Mouse (Mus musculus): ENCODE data around the gene Neo1. TPM values are rescaled to one million over a fixed set of nuclear protein-coding genes. Genes with fewer than 3 reads are reported as not detected.

Neo1 gene
- polyA plus RNA-seq, 1 experiment from 2014 or later = 11.2 TPM

GRCm38 (mm10) chr9:59060026-59060605, 23.9 kb upstream of the Neo1 start:
- WGBS = 63% methylated on average over 9 of the region's 9 CpGs
- ATAC-seq = peak; percentile 66; the same call in 1 of the 2 replicates
- Histone ChIP-seq H3K9ac (ENCODE audit: low read depth, low read length) (no peak overlapping the region), H3K4me2 (ENCODE audit: low read depth, low read length) (peak overlapping the region; percentile 14; the same call in 1 of the 2 replicates), H3K9me3 (ENCODE audit: control insufficient read depth, low read length) (no peaks in the 10 kb centered on the region), H3K27me3 (replicated peaks; ENCODE audit: control insufficient read depth, insufficient read depth, low read length) (no peaks in the 10 kb centered on the region), H3K4me1 (ENCODE audit: control insufficient read depth, insufficient read depth, low read length) (peaks cover 3% of the 10 kb centered on the region; the same call in 1 of the 2 replicates), H3K27ac (ENCODE audit: low read length) (no peak overlapping the region), H3K4me3 (ENCODE audit: low read length) (no peak overlapping the region), H3K36me3 (ENCODE audit: control insufficient read depth, insufficient read depth, low read length) (no peaks in the 10 kb centered on the region)

- 90% methylated on average over 6 of the region's 6 CpGs for WGBS
- no peak overlapping the region for H3K27ac ChIP-seq (ENCODE audit: low read length)
- ATAC-seq = no peak
Measured at GRCm38 (mm10) chr9:59059158-59059557, 22.9 kb upstream of the Neo1 start.

GRCm38 (mm10) chr9:59058060-59058459, 21.8 kb upstream of the Neo1 start:
- Histone ChIP-seq H3K9ac (ENCODE audit: low read depth, low read length) (no peak overlapping the region), H3K4me2 (ENCODE audit: low read depth, low read length) (no peak overlapping the region), H3K27ac (ENCODE audit: low read length) (no peak overlapping the region), H3K4me3 (ENCODE audit: low read length) (no peak overlapping the region), H3K27me3 (replicated peaks; ENCODE audit: control insufficient read depth, insufficient read depth, low read length) (no peaks in the 10 kb centered on the region), H3K9me3 (ENCODE audit: control insufficient read depth, low read length) (no peaks in the 10 kb centered on the region), H3K36me3 (ENCODE audit: control insufficient read depth, insufficient read depth, low read length) (no peaks in the 10 kb centered on the region), H3K4me1 (ENCODE audit: control insufficient read depth, insufficient read depth, low read length) (peaks cover 3% of the 10 kb centered on the region; the same call in 1 of the 2 replicates)
- 82% methylated on average over 6 of the region's 6 CpGs for WGBS
- no peak for ATAC-seq

More at GRCm38 (mm10) chr9:59059158-59059557, 22.9 kb upstream of the Neo1 start:
- Histone ChIP-seq H3K27me3 (replicated peaks; ENCODE audit: control insufficient read depth, insufficient read depth, low read length) (no peaks in the 10 kb centered on the region), H3K36me3 (ENCODE audit: control insufficient read depth, insufficient read depth, low read length) (no peaks in the 10 kb centered on the region), H3K4me2 (ENCODE audit: low read depth, low read length) (no peak overlapping the region), H3K4me3 (ENCODE audit: low read length) (no peak overlapping the region), H3K4me1 (ENCODE audit: control insufficient read depth, insufficient read depth, low read length) (peaks cover 3% of the 10 kb centered on the region; the same call in 1 of the 2 replicates), H3K9ac (ENCODE audit: low read depth, low read length) (no peak overlapping the region), H3K9me3 (ENCODE audit: control insufficient read depth, low read length) (no peaks in the 10 kb centered on the region)

- Histone ChIP-seq H3K4me3 (ENCODE audit: low read length) (no peak overlapping the region), H3K4me2 (ENCODE audit: low read depth, low read length) (no peak overlapping the region), H3K27ac (ENCODE audit: low read length) (no peak overlapping the region), H3K9me3 (ENCODE audit: control insufficient read depth, low read length) (no peaks in the 10 kb centered on the region), H3K27me3 (replicated peaks; ENCODE audit: control insufficient read depth, insufficient read depth, low read length) (no peaks in the 10 kb centered on the region), H3K9ac (ENCODE audit: low read depth, low read length) (no peak overlapping the region), H3K4me1 (ENCODE audit: control insufficient read depth, insufficient read depth, low read length) (peaks cover 3% of the 10 kb centered on the region; the same call in 1 of the 2 replicates), H3K36me3 (ENCODE audit: control insufficient read depth, insufficient read depth, low read length) (no peaks in the 10 kb centered on the region)
- WGBS = 75% methylated on average over 8 of the region's 8 CpGs
- no peak for ATAC-seq
Measured at GRCm38 (mm10) chr9:59056281-59056680, 20.0 kb upstream of the Neo1 start.

GRCm38 (mm10) chr9:59041805-59042204, 5.6 kb upstream of the Neo1 start:
- no peaks in the 10 kb centered on the region for H3K36me3 ChIP-seq (ENCODE audit: control insufficient read depth, insufficient read depth, low read length)
- H3K9ac ChIP-seq (ENCODE audit: low read depth, low read length) = no peak overlapping the region
- H3K4me1 ChIP-seq (ENCODE audit: control insufficient read depth, insufficient read depth, low read length) = no peaks in the 10 kb centered on the region
- peak; percentile 34; the same call in 1 of the 2 replicates for ATAC-seq
- no peak overlapping the region for H3K4me2 ChIP-seq (ENCODE audit: low read depth, low read length)
- H3K27me3 ChIP-seq (replicated peaks; ENCODE audit: control insufficient read depth, insufficient read depth, low read length) = no peaks in the 10 kb centered on the region
- H3K27ac ChIP-seq (ENCODE audit: low read length) = no peak overlapping the region
- no peaks in the 10 kb centered on the region for H3K9me3 ChIP-seq (ENCODE audit: control insufficient read depth, low read length)
- no peak overlapping the region for H3K4me3 ChIP-seq (ENCODE audit: low read length)

- Histone ChIP-seq H3K27ac (ENCODE audit: low read length) (peak overlapping the region; percentile 100), H3K4me3 (ENCODE audit: low read length) (peak overlapping the region; percentile 97), H3K4me2 (ENCODE audit: low read depth, low read length) (peak overlapping the region; percentile 88), H3K9ac (ENCODE audit: low read depth, low read length) (peak overlapping the region; percentile 96), H3K36me3 (ENCODE audit: control insufficient read depth, insufficient read depth, low read length) (no peaks in the 10 kb centered on the region), H3K27me3 (replicated peaks; ENCODE audit: control insufficient read depth, insufficient read depth, low read length) (no peaks in the 10 kb centered on the region), H3K9me3 (ENCODE audit: control insufficient read depth, low read length) (no peaks in the 10 kb centered on the region), H3K4me1 (ENCODE audit: control insufficient read depth, insufficient read depth, low read length) (peaks cover 9% of the 10 kb centered on the region; the same call in 1 of the 2 replicates)
- ATAC-seq = peak; percentile 41
- WGBS = under 1% methylated on average over 55 of the region's 56 CpGs
Measured at GRCm38 (mm10) chr9:59036732-59037341, 596 bp upstream of the Neo1 start.

GRCm38 (mm10) chr9:59035342-59036158, 691 bp downstream of the Neo1 start:
- H3K4me3 ChIP-seq (ENCODE audit: low read length) = peak overlapping the region; percentile 97
- H3K9ac ChIP-seq (ENCODE audit: low read depth, low read length) = peak overlapping the region; percentile 96
- no peaks in the 10 kb centered on the region for H3K36me3 ChIP-seq (ENCODE audit: control insufficient read depth, insufficient read depth, low read length)
- peak; percentile 12; the same call in 1 of the 2 replicates for ATAC-seq
- no peaks in the 10 kb centered on the region for H3K27me3 ChIP-seq (replicated peaks; ENCODE audit: control insufficient read depth, insufficient read depth, low read length)
- no peaks in the 10 kb centered on the region for H3K9me3 ChIP-seq (ENCODE audit: control insufficient read depth, low read length)
- H3K4me2 ChIP-seq (ENCODE audit: low read depth, low read length) = peak overlapping the region; percentile 88
- peaks cover 9% of the 10 kb centered on the region; the same call in 1 of the 2 replicates for H3K4me1 ChIP-seq (ENCODE audit: control insufficient read depth, insufficient read depth, low read length)
- H3K27ac ChIP-seq (ENCODE audit: low read length) = peak overlapping the region; percentile 100
- 0% methylated on average over 54 of the region's 63 CpGs for WGBS

GRCm38 (mm10) chr9:59034836-59035235, 1.4 kb downstream of the Neo1 start:
- Histone ChIP-seq H3K4me1 (ENCODE audit: control insufficient read depth, insufficient read depth, low read length) (peaks cover 9% of the 10 kb centered on the region; the same call in 1 of the 2 replicates), H3K27ac (ENCODE audit: low read length) (no peak overlapping the region), H3K9me3 (ENCODE audit: control insufficient read depth, low read length) (no peaks in the 10 kb centered on the region), H3K4me3 (ENCODE audit: low read length) (peak overlapping the region; percentile 97), H3K27me3 (replicated peaks; ENCODE audit: control insufficient read depth, insufficient read depth, low read length) (no peaks in the 10 kb centered on the region), H3K36me3 (ENCODE audit: control insufficient read depth, insufficient read depth, low read length) (no peaks in the 10 kb centered on the region), H3K9ac (ENCODE audit: low read depth, low read length) (no peak overlapping the region), H3K4me2 (ENCODE audit: low read depth, low read length) (peak overlapping the region; percentile 88)
- no peak for ATAC-seq
- WGBS = 19% methylated on average over 5 of the region's 5 CpGs

- H3K27ac ChIP-seq (ENCODE audit: low read length) = no peak overlapping the region
- no peak overlapping the region for H3K9ac ChIP-seq (ENCODE audit: low read depth, low read length)
- peaks cover 9% of the 10 kb centered on the region; the same call in 1 of the 2 replicates for H3K4me1 ChIP-seq (ENCODE audit: control insufficient read depth, insufficient read depth, low read length)
- no peaks in the 10 kb centered on the region for H3K27me3 ChIP-seq (replicated peaks; ENCODE audit: control insufficient read depth, insufficient read depth, low read length)
- H3K9me3 ChIP-seq (ENCODE audit: control insufficient read depth, low read length) = no peaks in the 10 kb centered on the region
- H3K4me3 ChIP-seq (ENCODE audit: low read length) = no peak overlapping the region
- 51% methylated on average over 3 of the region's 3 CpGs for WGBS
- no peaks in the 10 kb centered on the region for H3K36me3 ChIP-seq (ENCODE audit: control insufficient read depth, insufficient read depth, low read length)
- no peak for ATAC-seq
- H3K4me2 ChIP-seq (ENCODE audit: low read depth, low read length) = no peak overlapping the region
Measured at GRCm38 (mm10) chr9:59033492-59033891, 2.7 kb downstream of the Neo1 start.

All from intestine, embryonic 16.5 days (tissue).